Mouse (Mus musculus) c-Kit-positive CD71-positive TER-119-negative erythroid progenitor cells, embryonic 14.5 days (primary cell): ENCODE measurements around the gene Magix.
"Not testable (repeated sequence)": the region's sequence is repeated elsewhere in the genome, so short reads cannot be mapped to it uniquely, and the experiment has no call there.

Experiments used
- DNase-seq: peaks from one replicate; pipeline ENCODE4 v3.0.0-alpha.2; 2013; ENCODE audit warnings: low read depth

The Magix gene

DNA sequence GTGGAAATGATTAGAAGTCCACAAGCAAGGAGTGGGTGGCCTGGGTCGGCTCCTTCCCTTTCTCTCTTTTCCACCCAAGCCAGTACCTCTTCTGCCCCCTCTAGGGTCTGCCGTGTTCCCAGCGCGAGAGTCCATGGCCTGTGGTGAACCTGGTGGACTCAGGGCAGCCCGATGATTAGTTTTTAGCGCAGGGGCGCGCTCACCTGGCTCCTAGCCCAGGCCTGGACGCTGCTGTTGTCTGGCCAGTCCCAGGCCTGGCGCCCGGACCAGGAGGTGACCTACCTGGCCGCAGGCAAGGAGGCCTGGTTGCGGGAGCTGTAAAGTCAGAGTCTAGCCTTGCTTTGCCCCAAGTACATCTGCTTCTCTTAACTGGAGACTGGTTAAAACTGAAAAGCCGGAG is at the start of gene Magix:
Gene Magix (minus strand): TSS at position 388 of the 400 bp plus-strand sequence.
- DNase-seq, result no peak

DNA sequence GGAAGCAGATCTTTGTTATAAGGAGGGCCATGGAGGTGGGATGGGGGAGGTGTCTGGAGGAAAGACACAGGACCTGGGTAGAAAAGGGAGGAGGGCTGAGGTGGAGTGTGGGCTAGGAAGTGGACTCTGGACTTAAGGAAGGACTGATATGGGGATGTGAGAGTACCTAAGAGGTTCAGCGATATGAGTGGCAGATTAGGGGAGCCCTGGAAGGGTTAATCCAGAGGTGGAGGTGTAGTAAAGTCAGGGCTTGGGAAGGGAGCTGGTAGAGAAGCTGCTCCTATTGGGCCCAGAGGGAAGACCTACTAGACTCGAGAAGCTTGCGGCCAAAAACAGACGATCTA is 47.8 kb upstream of the Magix start:
- no peak for DNase-seq

DNA sequence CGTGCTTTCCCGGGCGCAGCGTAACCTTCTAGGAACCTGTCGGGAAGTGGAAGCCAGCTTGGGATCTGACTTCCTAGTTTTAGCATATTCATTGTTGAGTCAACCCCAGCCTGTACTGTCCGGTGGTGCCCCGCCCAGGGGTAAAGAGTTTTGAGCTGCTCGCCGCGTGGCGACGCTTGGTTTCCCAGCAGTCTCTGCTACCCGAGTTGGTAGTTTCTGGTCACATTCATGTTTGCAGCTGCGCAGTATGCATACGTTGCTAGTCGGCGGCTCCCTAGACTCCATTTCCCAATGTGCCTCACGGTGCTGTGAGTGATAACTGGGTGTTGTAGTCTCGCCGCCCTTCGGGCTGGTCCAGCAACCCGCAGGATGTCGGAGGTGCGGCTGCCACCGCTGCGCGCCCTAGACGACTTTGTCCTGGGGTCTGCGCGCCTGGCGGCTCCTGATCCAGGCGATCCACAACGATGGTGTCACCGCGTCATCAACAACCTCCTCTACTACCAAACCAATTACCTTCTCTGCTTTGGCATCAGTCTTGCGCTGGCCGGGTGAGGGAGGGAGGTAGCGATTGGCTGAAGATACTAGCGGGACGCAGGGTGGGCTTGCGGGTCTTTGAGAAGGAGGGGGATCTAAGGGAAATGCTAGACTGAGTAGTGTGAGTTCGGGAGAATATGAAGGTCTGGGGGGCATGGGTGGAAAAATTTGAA is 47.3 kb upstream of the Magix start, which contains the start of gene Praf2:
Gene Praf2 (plus strand): TSS at position 225 of the 707 bp plus-strand sequence.
- peak; percentile 73 for DNase-seq

DNA sequence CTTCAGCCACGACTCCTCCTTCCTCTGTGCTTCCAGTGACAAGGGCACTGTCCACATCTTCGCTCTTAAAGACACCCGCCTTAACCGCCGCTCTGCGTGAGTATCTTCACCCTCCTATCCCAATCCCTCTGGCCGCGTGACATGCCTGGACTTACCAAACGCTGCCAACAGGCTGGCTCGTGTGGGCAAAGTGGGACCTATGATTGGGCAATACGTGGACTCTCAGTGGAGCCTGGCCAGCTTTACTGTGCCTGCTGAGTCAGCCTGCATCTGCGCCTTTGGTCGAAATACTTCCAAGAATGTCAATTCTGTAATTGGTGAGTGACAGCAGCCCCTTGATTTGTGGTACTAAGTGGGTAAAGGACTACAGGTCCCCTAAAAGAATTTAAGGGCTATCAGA is 46.1 kb upstream of the Magix start:
- DNase-seq, result no peak

DNA sequence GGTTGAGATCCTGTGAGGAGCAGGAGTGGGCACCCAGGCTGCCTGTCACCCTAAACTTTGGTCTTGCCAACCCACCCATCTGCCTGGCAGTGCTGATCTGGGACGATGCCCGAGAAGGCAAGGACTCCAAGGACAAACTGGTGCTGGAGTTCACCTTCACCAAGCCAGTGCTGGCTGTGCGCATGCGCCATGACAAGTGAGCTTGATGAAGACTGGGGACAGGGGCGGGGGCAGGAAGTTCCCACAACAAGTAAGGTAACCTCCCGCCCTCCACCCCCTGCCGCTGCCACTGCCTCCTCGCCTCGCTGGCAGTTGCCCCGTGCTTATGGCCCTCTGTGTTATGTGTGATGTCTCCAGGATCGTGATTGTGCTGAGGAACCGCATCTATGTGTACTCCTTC is 44.8 kb upstream of the Magix start:
- DNase-seq, result no peak

DNA sequence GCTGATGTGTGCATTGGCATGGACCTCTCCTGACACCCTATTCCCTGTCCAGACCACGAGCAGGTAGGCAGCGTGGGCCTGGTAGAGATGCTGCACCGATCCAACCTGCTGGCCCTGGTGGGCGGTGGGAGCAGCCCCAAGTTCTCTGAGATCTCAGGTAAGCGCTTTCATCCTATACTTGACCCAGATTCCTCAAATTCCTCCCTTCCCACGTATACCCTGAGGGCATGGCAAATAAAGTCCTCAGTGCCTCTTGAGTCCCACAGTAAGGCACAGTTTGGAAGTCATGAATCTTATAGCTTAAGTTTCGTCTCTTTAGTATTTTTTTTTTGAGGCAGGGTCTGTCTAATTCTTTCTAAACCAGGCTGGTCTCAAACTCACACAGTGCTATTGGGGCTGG is 43.1 kb upstream of the Magix start:
- DNase-seq, result no peak

DNA sequence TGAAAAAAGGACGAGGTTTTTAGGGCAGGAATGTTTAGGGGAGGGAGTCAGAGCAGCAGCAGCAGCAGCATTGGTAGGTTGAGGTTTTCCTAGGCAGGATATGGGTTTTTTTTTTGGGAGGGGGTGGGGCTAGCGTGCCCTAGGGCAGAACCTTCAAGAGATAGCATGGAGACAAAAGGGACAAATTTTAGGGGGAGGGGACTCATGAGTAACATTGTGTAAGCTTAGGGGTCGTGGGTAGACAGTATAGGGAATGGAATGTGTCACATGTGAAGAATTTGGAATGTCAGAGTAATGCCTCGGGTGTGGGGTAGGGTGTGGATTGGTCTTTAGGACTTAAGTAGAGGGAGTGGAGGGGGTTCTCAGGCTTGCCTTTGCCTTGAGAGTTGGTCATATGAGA is 41.6 kb upstream of the Magix start:
- no peak for DNase-seq

DNA sequence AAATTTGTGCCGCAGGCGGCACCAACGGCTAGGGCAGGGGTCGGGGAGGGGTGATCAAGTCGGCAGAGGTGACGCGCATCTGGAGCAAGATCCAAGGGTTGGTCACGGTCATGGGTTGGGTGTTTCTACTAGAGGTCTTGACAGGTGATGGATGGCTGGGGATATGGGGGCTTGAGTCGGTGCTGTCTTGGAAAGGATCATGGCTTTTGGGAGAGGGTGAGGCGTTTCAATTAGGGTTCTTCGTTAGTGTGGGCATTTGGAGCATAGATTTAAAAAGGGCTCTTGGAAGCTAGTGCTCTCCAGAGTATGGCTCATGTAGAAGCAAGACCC is 41.2 kb upstream of the Magix start:
- no peak for DNase-seq

DNA sequence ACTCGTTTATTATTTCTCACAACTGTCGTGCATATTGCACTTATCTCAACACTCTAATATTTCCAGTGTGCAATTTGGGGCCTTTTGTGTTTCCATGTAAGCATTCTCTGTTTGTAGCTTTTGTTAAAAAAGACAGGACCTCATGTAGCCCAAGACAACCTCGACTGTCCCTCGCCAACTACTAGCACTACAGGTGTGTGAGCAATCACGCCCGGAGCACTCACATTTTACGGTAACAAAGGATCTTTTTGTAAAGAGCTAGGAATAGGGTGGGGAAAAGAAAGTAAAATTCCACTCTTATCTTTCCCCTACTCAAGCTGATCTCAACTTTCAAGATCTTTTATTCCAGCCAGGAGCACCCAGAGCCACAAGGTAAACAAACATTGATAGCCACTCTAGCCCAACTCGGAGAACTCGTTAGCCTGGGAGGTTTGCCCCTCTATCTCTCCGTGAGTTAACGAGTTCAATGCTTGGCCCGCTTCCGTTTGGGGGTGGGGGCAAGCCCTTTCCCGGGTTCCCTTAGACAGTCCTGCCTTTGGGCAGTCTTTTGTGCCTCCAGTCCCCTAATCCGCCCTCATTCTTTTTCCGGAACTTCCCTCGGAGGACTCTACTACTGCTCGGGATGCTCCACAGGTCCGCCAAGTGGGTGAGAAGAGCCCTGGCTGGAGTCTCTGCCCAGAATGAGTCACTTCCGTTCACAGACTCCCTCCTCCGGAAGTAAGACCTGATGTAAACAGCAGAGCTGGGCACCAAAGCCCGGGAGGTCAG is 40.6 kb upstream of the Magix start, which contains the start of gene Gm45208:
Gene Gm45208 (plus strand): TSS at position 732 of the 768 bp plus-strand sequence.
- DNase-seq, result peak; percentile 59

DNA sequence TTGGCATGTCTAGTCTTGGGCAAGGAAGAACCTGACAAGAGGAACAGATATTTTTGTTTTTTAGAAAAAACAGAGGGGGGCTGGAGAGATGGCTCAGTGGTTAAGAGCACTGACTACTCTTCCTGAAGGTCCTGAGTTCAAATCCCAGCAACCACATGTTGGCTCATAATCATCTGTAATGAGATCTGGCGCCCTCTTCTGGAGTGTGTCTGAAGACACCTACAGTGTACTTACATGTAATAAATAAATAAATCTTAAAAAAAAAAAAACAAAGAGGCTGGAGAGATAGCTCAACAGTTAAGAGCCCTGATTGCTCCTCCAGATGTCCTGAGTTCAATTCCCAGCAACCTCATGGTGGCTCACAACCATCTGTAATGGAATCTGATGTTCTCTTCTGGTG is 35.0 kb upstream of the Magix start:
- DNase-seq, result not testable (repeated sequence)

DNA sequence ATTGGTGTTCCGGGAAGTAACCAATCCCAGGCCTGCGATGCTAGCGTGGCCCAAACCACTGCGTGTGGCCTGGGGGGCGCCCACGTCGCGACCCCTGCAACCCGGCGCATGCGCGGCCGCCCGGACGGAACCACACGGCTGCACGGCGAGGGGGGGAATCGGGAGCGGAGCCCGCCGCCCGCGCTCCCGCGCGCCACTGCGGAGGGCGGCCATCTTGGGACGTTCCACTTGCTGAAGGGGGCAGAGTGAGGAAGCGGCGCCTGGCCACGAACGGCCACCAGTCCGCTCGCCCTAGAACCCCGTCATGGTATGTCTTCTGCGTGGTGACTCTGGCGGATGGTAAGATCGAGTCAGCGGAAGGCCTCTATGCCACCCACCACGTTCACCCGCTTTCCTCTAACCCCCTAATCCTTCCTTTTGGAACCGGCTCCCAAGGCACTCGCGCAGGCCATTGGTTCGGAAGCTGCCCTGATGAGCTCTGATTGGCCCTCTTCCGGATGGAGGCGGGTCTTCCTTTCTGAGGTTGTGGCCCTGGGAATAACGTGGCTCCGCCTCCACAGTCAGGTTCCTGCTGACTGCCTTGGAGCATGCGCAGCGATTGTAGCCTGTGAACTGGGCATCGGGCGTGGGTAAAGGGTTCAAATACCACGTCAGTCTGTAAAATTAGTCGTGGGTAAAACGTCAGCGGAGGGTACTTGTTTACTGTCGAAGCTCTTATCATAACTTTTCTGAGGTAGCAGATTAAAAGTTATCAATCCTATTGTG is 33.3 kb upstream of the Magix start, which contains the start of gene Wdr45:
Gene Wdr45 (plus strand): TSS at position 199 of the 765 bp plus-strand sequence.
- peak; percentile 89 for DNase-seq

DNA sequence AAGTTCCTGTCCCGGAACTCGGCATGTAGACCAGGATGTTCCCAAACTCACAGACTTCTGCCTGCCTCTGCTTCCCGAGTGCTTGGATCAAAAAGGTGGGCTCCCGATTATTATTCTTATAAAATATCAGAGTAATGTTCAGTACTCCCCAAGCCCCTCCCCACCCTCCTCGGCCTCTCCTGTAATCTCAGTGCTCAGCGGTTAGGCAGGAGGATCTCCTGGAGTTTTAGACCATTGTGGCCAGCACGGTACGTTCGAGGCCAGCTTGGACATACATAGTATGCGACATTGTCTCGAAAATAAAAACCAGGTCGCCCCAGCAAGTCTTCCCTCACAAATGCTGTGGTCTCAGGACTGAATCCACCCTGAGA is 32.7 kb upstream of the Magix start:
- not testable (repeated sequence) for DNase-seq

DNA sequence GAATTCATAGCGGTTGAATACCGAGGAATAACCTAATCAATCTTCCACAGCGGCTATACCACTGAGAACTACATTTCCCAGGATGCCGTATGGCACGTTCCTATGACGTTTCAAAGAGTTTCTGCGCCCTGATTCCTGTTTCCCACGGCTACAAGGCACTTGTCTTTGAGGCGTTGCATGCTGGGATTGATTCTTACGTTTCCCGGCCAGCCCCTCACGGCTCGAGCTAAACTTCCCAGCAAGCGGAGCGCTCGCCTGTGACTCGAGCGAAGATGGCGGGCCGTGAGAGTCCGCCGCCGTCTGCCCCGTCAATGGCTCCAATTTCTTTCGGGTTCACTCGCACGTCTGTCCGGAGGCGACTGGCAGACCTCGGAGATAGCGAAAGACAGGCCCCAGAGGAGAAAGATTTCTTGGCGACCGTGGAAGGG is 15.9 kb upstream of the Magix start, which contains the start of gene Gpkow:
Gene Gpkow (plus strand): TSS at position 178 of the 428 bp plus-strand sequence.
- DNase-seq, result peak; percentile 79

DNA sequence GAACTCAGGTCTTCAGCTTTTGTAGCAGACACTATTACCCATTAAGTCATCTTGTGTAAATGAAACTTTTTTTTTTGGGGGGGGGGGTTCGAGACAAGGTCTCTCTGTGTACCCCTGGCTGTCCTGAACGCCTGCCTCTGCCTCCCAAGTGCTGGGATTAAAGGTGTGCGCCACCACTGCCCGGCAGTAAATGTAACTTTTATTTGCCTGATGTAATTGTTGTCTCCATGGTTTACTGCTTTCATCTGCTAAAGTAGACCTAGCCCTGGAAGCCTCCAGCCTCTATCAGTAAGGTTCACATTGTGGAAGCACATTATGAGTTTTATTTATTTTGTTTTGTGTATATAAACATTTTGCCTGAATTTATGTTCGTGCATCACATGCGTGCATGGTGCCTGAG is 15.5 kb upstream of the Magix start:
- no peak for DNase-seq

DNA sequence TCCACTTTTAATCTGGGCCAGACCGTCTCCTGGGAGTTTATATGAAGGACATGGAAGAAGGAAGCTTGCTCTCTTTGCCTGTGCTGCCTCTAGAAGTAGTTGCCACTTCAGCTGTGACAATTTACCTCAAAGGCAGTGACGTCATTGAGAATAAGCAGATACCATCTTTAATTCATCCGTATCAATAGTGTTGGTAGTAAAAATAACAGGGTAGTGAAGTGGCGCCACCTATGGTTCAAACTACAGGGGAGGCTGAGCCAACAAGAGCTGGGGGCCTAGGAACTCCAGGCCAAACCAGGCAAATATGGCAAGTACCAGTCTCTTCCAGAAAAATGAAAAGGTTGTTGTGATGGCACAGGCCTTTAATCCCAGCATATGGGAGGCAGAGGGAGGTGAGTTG is 11.8 kb upstream of the Magix start:
- no peak for DNase-seq

DNA sequence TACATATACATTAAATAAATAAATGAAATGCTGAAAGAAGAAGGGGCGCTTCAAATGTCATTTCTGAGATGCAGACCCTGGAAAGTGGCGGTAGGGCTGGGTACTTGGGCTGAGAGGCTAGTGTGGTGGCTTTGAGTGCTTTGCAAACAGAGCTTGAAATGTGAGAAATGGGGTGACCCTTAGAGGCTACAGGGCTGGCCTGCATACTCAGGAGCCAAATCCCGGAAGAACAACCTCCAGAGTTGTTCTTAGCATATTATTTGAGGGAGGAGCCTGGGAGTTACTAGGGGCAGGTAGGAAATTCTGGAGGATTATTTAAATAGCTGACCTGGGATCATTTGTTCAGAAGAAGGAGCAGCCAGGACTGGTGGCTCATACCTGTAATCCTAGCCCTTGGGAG is 9.4 kb upstream of the Magix start:
- no peak for DNase-seq

DNA sequence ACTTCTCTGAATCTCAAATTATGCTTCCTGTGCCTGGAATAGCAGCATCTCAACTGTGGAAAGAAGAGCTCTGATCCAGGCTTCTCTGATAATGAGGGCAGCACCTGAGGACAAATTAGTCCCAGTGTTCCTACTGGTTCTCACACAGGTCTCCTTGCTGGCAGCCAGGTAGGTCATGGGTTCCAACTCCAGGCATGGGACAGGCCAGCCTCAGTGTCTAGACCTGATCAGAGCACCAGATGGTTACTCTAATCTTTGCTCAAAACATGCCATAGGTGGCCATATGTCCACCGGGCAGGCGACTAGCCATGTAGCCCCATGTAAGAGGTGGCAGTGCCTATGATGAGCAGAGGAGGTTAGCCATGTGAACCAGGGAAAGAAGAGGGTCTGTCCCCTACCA is 7.3 kb upstream of the Magix start:
- no peak for DNase-seq

DNA sequence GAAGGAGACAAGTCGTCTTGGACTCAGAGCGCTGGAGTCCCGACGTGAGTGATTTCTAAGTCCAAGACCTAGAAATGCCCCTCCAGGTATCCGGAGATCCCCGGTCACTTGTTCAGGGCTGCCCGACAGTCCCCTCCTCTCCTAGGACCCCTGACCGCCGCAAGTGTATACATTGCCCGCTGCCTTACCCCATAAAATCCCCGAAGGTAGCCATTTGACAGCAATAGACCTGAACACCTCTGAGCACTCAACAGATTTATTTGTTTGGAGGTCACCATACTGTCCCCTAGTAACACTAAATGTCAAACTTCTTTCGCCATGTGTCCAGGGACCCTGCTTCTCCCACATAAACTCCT is 1.0 kb downstream of the Magix start:
- no peak for DNase-seq

DNA sequence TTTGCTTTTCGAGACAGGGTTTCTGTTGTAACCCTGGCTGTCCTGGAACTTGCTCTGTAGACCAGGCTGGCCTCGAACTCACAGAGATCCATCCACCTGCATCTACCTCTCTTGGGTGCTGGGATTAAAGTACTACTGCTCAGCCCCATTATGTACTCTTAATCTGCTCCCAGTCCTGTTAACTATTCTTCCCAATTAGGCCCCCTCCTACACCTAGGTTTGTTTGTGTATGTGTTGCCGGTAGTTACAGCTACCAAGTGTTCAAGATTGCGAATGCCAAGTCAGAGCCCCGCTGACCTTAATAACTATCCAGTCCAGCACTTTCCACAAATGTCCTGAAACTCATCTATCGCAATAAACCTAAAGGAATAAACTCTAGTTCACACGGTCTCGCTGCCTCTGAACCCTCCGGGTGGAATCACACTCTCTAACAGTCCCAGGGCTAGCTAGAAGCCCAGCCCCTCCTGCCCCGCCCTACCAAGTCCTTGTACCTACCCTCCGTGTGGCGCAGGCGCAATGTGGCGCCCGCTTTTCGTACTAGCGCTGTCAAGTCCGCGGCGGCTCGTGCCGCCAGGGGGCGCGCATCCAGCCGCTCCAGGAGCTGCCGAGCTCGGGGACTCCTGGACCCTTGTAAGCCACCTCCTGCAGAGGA is 1.5 kb downstream of the Magix start:
- peak; percentile 71 for DNase-seq

DNA sequence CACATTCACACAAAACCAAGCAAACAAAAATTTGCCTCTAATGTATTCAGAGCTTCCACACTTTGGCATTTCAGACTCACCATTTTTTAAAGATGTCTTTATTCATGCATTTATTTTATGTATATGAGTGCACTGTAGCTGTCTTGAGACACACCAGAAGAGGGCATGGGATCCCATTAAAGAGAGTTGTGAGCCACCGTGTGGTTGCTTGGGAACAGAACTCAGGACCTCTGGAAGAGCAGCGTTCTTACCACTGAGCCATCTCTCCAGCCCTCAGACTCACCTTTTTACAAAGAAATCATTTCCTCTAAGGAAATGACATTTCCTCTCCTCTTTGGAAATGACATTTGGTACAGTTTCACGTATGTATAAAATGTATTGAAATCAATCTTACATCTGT is 2.1 kb downstream of the Magix start:
- no peak for DNase-seq

DNA sequence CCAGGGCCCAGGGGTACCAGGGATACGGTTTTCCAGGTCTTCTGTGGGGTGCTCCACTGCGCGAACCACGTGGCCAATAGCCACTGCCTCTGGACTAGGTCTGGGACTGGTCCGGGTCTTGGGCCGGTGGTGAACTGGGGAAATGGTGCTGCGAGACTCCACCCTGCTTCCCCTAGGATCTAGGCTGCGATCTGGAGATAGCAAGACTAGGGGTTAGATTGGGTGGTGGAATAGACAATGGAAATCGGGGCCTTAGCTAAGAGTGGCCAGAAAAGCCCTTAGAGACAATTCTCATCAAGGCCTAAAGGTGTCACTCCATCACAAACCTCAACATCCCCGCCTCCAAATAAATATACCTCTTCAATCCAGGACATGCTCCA is 6.1 kb downstream of the Magix start:
- DNase-seq, result no peak

DNA sequence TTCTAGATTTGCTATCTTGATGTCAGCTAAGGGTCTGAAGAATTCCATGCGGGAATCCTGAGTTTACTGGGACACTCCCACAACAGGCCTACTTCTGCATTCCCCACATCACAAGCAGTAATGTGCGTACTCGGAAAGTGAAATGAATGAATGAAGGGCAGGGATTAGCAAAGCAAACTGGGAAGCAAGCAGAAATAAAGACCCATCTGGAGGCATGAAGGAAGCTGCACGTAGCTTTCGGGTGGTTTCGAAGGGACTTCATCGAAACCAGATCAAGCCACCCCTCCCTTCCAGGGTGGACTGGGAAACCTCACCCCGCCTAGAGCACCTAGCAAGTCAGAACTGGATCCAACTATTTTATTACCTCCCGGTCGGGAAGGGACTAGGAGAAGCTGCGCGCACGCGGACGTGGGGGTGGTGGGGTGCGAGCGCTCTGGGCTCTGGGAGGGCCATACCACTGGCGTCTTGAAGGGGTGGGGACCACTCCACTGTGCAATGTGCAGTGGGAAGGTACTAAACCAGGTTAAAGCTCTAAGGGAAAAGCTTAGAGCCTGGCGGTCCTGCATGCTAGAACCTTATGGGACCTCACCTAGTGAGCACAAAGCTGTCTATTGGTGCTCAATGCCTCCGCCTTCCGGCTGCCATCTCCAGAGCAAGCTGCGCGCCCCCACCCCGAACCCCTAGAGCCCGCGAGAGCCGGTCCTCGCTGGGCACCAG is 6.6 kb downstream of the Magix start:
- DNase-seq, result no peak
